Mouse (Mus musculus) gastrocnemius, postnatal 4 days (tissue): ENCODE measurements around the gene Cst6. TPM values are rescaled to one million over a fixed set of nuclear protein-coding genes. Genes with fewer than 3 reads are reported as not detected.

Experiments used
- DNase-seq, 2 experiments: peaks; one replicate each; pipeline ENCODE4 v3.0.0; 2021 to 2022; ENCODE audit warnings: low spot score in 2 of 2, mixed read lengths in 2 of 2
- total RNA-seq, 2 experiments: library from RNA; stranded (reverse); gene quantifications; 2 replicates each; pipeline ENCODE4 v1.2.3; 2021

Cst6 gene
- total RNA-seq, 2 experiments from 2014 or later, result 1.3 to 1.7 TPM

DNA sequence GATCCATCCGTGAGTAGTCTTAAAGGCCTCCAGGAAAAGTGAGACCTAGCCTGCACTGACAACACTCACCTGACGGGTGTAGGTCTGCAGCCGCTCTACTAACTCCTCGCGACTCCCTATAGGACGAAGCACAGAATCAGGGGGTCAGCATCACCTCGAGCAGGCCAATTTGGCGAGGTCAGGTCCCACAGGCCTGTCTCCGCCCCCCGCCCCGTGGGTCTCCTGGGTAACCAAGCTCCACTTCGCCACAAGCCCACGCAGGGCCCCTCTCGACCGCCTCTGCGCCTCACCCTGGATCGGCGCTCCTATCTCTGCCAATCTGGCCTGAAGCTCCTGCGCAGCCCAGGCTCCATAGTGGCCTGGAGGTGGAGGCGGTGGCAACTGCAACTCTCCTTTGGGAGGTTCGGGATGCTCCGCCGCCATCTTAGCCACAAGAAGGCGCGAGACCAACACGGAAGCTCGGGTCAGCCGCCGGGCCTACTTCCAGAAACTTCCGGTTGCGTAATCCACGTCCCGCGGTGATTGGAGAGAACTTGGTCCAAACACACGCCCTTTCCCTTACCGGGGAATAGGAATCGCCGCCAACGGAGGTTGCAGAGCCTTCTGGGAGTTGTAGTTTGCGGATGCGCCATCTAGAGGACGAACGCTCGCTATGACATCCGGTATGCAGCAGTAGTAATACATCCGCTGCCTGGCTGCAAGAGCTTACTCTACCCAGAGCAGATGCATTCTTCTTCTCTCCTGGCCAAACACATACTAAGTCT is 54.2 kb downstream of the Cst6 start, which contains the start of gene Sf3b2:
Gene Sf3b2, minus strand, starts transcription at position 484 of the 764 bp plus-strand sequence.
- peak; percentile 96 to 98 for DNase-seq

Other genes with a start within 250 kb of the Cst6 start
- 100 to 1,000 TPM; 136 to 144 TPM for gene Rab1b, start 242.5 kb downstream of the Cst6 start, total RNA-seq
- gene Klc2, start 231.0 kb downstream of the Cst6 start, total RNA-seq, result 10 to 100 TPM; 22.8 to 24.0 TPM
- gene Pacs1, start 76.5 kb downstream of the Cst6 start, total RNA-seq, result 10 to 100 TPM; 19.0 to 20.4 TPM
- 100 to 1,000 TPM; 114 to 120 TPM for gene Sf3b2, start 54.1 kb downstream of the Cst6 start, total RNA-seq
- under 1 TPM; 0.18 to 0.22 TPM for gene Gal3st3, start 51.2 kb downstream of the Cst6 start, total RNA-seq
- not detected for gene Catsper1, start 13.8 kb downstream of the Cst6 start, total RNA-seq
- gene Eif1ad, start 17.2 kb upstream of the Cst6 start, total RNA-seq, result 10 to 100 TPM; 23.7 to 23.8 TPM
- gene Banf1, start 17.6 kb upstream of the Cst6 start, total RNA-seq, result 100 to 1,000 TPM; 131 to 137 TPM
- 10 to 100 TPM; 53.3 to 56.8 TPM for gene Sart1, start 39.1 kb upstream of the Cst6 start, total RNA-seq
- gene Tsga10ip, start 53.0 kb upstream of the Cst6 start, total RNA-seq, result not detected
- 100 to 1,000 TPM; 344 to 358 TPM for gene Drap1, start 75.4 kb upstream of the Cst6 start, total RNA-seq
- 10 to 100 TPM; 52.0 to 55.7 TPM for gene AI837181, start 75.6 kb upstream of the Cst6 start, total RNA-seq
- not detected for gene Fosl1, start 98.0 kb upstream of the Cst6 start, total RNA-seq
- 1 to 10 TPM; 8.0 to 8.4 TPM for gene Ccdc85b, start 108.3 kb upstream of the Cst6 start, total RNA-seq
- gene Fibp, start 111.0 kb upstream of the Cst6 start, total RNA-seq, result 10 to 100 TPM; 62.3 to 71.1 TPM
- gene Ctsw, start 118.9 kb upstream of the Cst6 start, total RNA-seq, result under 1 TPM in 1 of 2 experiments, not detected in 1; 0.16 TPM
- 10 to 100 TPM; 57.2 to 68.1 TPM for gene Efemp2, start 124.4 kb upstream of the Cst6 start, total RNA-seq
- 10 to 100 TPM; 28.9 to 30.9 TPM for gene Mus81, start 138.8 kb upstream of the Cst6 start, total RNA-seq
- 100 to 1,000 TPM; 557 to 593 TPM for gene Cfl1, start 140.9 kb upstream of the Cst6 start, total RNA-seq
- gene 1700020D05Rik, start 154.2 kb upstream of the Cst6 start, total RNA-seq, result 1 to 10 TPM; 1.3 to 1.8 TPM
- gene Snx32, start 161.0 kb upstream of the Cst6 start, total RNA-seq, result 1 to 10 TPM; 8.4 to 9.3 TPM
- gene Ovol1, start 211.1 kb upstream of the Cst6 start, total RNA-seq, result not detected
- gene Ap5b1, start 218.5 kb upstream of the Cst6 start, total RNA-seq, result 1 to 10 TPM; 3.1 to 3.2 TPM